Mouse (Mus musculus): ENCODE results near the gene B2m. TPM values are rescaled to one million over a fixed set of nuclear protein-coding genes. Genes with fewer than 3 reads are reported as not detected.

The B2m gene
- polyA plus RNA-seq, 1 experiment from 2014 or later: 202 TPM

Other genes starting within 250 kb of the B2m start
- 44.8 and 64.5 TPM in 2 replicates for gene Ctdspl2, start 191.7 kb upstream of the B2m start, polyA plus RNA-seq (2014; fragmentation: Nextera tagmentation; extraction: Ambion mirVana)
- 0.10 and 0.18 TPM in 2 replicates for gene Mageb3, start 191.6 kb upstream of the B2m start, polyA plus RNA-seq (2014; fragmentation: Nextera tagmentation; extraction: Ambion mirVana)
- 12.6 and 14.9 TPM in 2 replicates for gene Eif3j1, start 119.1 kb upstream of the B2m start, polyA plus RNA-seq (2014; fragmentation: Nextera tagmentation; extraction: Ambion mirVana)
- 6.0 and 12.8 TPM in 2 replicates for gene Spg11, start 29.3 kb upstream of the B2m start, polyA plus RNA-seq (2014; fragmentation: Nextera tagmentation; extraction: Ambion mirVana)
- gene Trim69, start 13.0 kb downstream of the B2m start, polyA plus RNA-seq (2014; fragmentation: Nextera tagmentation; extraction: Ambion mirVana): not detected in 2 replicates
- not detected in 2 replicates for gene Patl2, start 38.5 kb downstream of the B2m start, polyA plus RNA-seq (2014; fragmentation: Nextera tagmentation; extraction: Ambion mirVana)
- not detected in 2 replicates for gene Terb2, start 38.6 kb downstream of the B2m start, polyA plus RNA-seq (2014; fragmentation: Nextera tagmentation; extraction: Ambion mirVana)
- 13.6 and 24.0 TPM in 2 replicates for gene Sord, start 87.1 kb downstream of the B2m start, polyA plus RNA-seq (2014; fragmentation: Nextera tagmentation; extraction: Ambion mirVana)
- gene Duox2, start 150.8 kb downstream of the B2m start, polyA plus RNA-seq (2014; fragmentation: Nextera tagmentation; extraction: Ambion mirVana): 0.05 TPM in 1 of 2 replicates, not detected in the other
- gene Duoxa2, start 151.2 kb downstream of the B2m start, polyA plus RNA-seq (2014; fragmentation: Nextera tagmentation; extraction: Ambion mirVana): 0.22 TPM in 1 of 2 replicates, not detected in the other
- not detected in 2 replicates for gene Duoxa1, start 166.0 kb downstream of the B2m start, polyA plus RNA-seq (2014; fragmentation: Nextera tagmentation; extraction: Ambion mirVana)
- not detected in 2 replicates for gene Duox1, start 168.0 kb downstream of the B2m start, polyA plus RNA-seq (2014; fragmentation: Nextera tagmentation; extraction: Ambion mirVana)
- gene Shf, start 221.5 kb downstream of the B2m start, polyA plus RNA-seq (2014; fragmentation: Nextera tagmentation; extraction: Ambion mirVana): 3.5 and 5.5 TPM in 2 replicates